Mouse (Mus musculus) liver, adult 2 months (tissue): ENCODE results near the gene Dnaaf3. TPM values are rescaled to one million over a fixed set of nuclear protein-coding genes. Genes with fewer than 3 reads are reported as not detected.

ENCODE experiments used
- DNase-seq: peaks from one replicate; pipeline ENCODE4 v3.0.0-alpha.2; 2011; ENCODE audit warnings: low read depth, low spot score; ENCODE audit errors: extremely low read depth
- H3K27ac ChIP-seq: fragments of 200-500 bp; replicated peaks from 2 replicates; pipeline ENCODE4 v1.5.1; 2012; ENCODE audit warnings: low read depth, mild to moderate bottlenecking, control low read depth, inconsistent platforms, low read length; ENCODE audit not compliant: insufficient read depth
- H3K27me3 ChIP-seq: fragments of 200-500 bp; 2 replicates; pipeline ENCODE4 v1.6.1; 2012; ENCODE audit warnings: mild to moderate bottlenecking, moderate library complexity, low read length, inconsistent platforms; ENCODE audit not compliant: control insufficient read depth, insufficient read depth
- H3K36me3 ChIP-seq: fragments of 200-500 bp; 2 replicates; pipeline ENCODE4 v1.6.1; 2012; ENCODE audit warnings: low read length, inconsistent platforms; ENCODE audit not compliant: control insufficient read depth, insufficient read depth
- H3K4me1 ChIP-seq: fragments of 200-500 bp; 2 replicates; pipeline ENCODE4 v1.6.1; 2011; ENCODE audit warnings: low read length; ENCODE audit not compliant: control insufficient read depth, insufficient read depth
- H3K4me3 ChIP-seq: fragments of 200-500 bp; 2 replicates; pipeline ENCODE4 v1.5.1; 2011; ENCODE audit warnings: low read depth, mild to moderate bottlenecking, control low read depth, low read length, moderate library complexity; ENCODE audit not compliant: insufficient read depth
- H3K79me2 ChIP-seq: fragments of 200-500 bp; 2 replicates; pipeline ENCODE4 v1.6.1; 2012; ENCODE audit warnings: inconsistent platforms, mild to moderate bottlenecking, low read length, moderate library complexity; ENCODE audit not compliant: control insufficient read depth, insufficient read depth
- H3K9ac ChIP-seq: fragments of 200-500 bp; 2 replicates; pipeline ENCODE4 v1.6.1; 2012; ENCODE audit warnings: low read depth, mild to moderate bottlenecking, control low read depth, inconsistent platforms, low read length
- CTCF ChIP-seq: fragments of 200-500 bp; IDR thresholded peaks from 2 replicates; pipeline ENCODE4 v1.5.1; 2011; ENCODE audit warnings: low read depth, low read length, control low read depth
- POLR2A ChIP-seq: fragments of 200-500 bp; IDR thresholded peaks from 2 replicates; pipeline ENCODE4 v1.6.1; 2011; ENCODE audit warnings: low read length, control low read depth; ENCODE audit not compliant: insufficient read depth; ENCODE audit errors: extremely low read depth
- WGBS: fragments of 180-500 bp; shearing (Covaris S2); methylation state at CpG from one replicate; pipeline ENCODE4 v1.1.7; 2018; 5-methylcytosine and 5-hydroxymethylcytosine counted together
- polyA plus RNA-seq: library from polyadenylated mRNA; depleted of rRNA; stranded (reverse); fragments of >200 nt; gene quantifications from 2 replicates; pipeline ENCODE4 v1.2.3, GENCODE M21; 2012
- total RNA-seq: library from RNA; depleted of rRNA; stranded (reverse); fragments of >200 nt; gene quantifications from 2 replicates; pipeline ENCODE4 v1.2.3, GENCODE M21; 2014

Gene Dnaaf3
- total and polyA plus RNA-seq, 2 experiments, result 0.09 to 0.44 TPM

GRCm38 (mm10) chr7:4498251-4498650, 34.0 kb downstream of the Dnaaf3 start:
- H3K36me3 ChIP-seq, result no peaks in the 10 kb centered on the region; the same call in 1 of the 2 replicates
- TF ChIP-seq POLR2A (no peak), CTCF (no peak)
- DNase-seq, result peak; percentile 19
- peaks cover 32% of the 10 kb centered on the region for H3K79me2 ChIP-seq
- H3K27ac ChIP-seq, result no peak overlapping the region
- no peak overlapping the region for H3K9ac ChIP-seq
- no peaks in the 10 kb centered on the region for H3K27me3 ChIP-seq
- peaks cover 10% of the 10 kb centered on the region for H3K4me1 ChIP-seq
- 59% methylated on average over 9 of the region's 9 CpGs for WGBS
- no peak overlapping the region for H3K4me3 ChIP-seq

- H3K36me3 ChIP-seq, result no peaks in the 10 kb centered on the region; the same call in 1 of the 2 replicates
- no peak overlapping the region for H3K9ac ChIP-seq
- H3K27ac ChIP-seq, result no peak overlapping the region
- H3K4me3 ChIP-seq, result no peak overlapping the region
- peak; percentile 44 for DNase-seq
- H3K4me1 ChIP-seq, result peaks cover 10% of the 10 kb centered on the region
- H3K79me2 ChIP-seq, result peaks cover 32% of the 10 kb centered on the region
- no peaks in the 10 kb centered on the region for H3K27me3 ChIP-seq
- 75% methylated on average over 9 of the region's 9 CpGs for WGBS
- TF ChIP-seq CTCF (no peak), POLR2A (no peak)
These were observed 34.9 kb downstream of the Dnaaf3 start for GRCm38 (mm10) chr7:4497271-4497903.

- 84% methylated on average over 3 of the region's 3 CpGs for WGBS
- H3K4me3 ChIP-seq, result no peak overlapping the region
- H3K27ac ChIP-seq, result no peak overlapping the region
- H3K79me2 ChIP-seq, result peaks cover 32% of the 10 kb centered on the region
- DNase-seq, result no peak
- peaks cover 10% of the 10 kb centered on the region for H3K4me1 ChIP-seq
- no peak for TF ChIP-seq CTCF
- TF ChIP-seq POLR2A, result no peak
- H3K9ac ChIP-seq, result no peak overlapping the region
- H3K27me3 ChIP-seq, result no peaks in the 10 kb centered on the region
- H3K36me3 ChIP-seq, result no peaks in the 10 kb centered on the region; the same call in 1 of the 2 replicates
These were observed 35.8 kb downstream of the Dnaaf3 start for GRCm38 (mm10) chr7:4496468-4496867.

GRCm38 (mm10) chr7:4493991-4494390, 38.3 kb downstream of the Dnaaf3 start:
- TF ChIP-seq POLR2A, result no peak
- TF ChIP-seq CTCF, result no peak
- Histone ChIP-seq H3K27ac (no peak overlapping the region), H3K4me3 (no peak overlapping the region), H3K27me3 (no peaks in the 10 kb centered on the region), H3K36me3 (peaks cover 4% of the 10 kb centered on the region; the same call in 1 of the 2 replicates), H3K79me2 (peaks cover 14% of the 10 kb centered on the region; the same call in 1 of the 2 replicates), H3K4me1 (peaks cover 4% of the 10 kb centered on the region; the same call in 1 of the 2 replicates), H3K9ac (no peak overlapping the region)
- DNase-seq, result no peak
- WGBS, result 54% methylated on average over 1 of the region's 1 CpGs

- 82% methylated on average over 13 of the region's 13 CpGs for WGBS
- no peak for TF ChIP-seq CTCF
- no peak for TF ChIP-seq POLR2A
- Histone ChIP-seq H3K79me2 (peaks cover 5% of the 10 kb centered on the region; the same call in 1 of the 2 replicates), H3K36me3 (peaks cover 5% of the 10 kb centered on the region; the same call in 1 of the 2 replicates), H3K4me3 (no peak overlapping the region), H3K4me1 (0 out of 2 replicates have a peak, but pooled peaks cover 2% of the 10 kb centered on the region), H3K27ac (no peak overlapping the region), H3K27me3 (no peaks in the 10 kb centered on the region), H3K9ac (no peak overlapping the region)
- DNase-seq, result no peak
These were observed 39.7 kb downstream of the Dnaaf3 start for GRCm38 (mm10) chr7:4492284-4493224.
